Mouse (Mus musculus): ENCODE measurements around the gene Palm.

DNA sequence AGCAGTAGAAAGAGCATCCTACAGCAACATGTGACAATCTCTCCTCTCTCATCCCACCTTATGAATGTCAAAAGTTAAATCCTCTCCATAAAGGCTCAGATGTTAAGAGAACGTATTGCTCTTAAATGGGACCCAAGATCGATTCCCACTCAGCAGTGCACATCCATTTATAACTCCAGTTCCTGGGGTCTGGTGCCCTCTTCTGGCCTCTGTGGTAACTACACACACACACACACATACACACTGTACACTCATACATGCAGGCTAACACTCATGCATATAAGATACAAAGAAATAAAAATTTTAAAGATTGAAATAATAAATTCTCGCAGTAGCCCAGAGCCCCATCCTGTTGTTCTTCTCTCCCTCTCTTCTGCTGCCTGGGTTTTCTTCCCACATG lies 43.5 kb downstream of the Palm start:
- no peak for TF ChIP-seq POLR2A (IDR thresholded peaks at IDR 0.05; ENCODE audit: borderline replicate concordance, extremely low read depth, low read depth, low read length)
- no peak for TF ChIP-seq CTCF (IDR thresholded peaks at IDR 0.05; ENCODE audit: insufficient read depth, low read length)
